Mouse (Mus musculus): ENCODE results near the gene Dntt. TPM values are rescaled to one million over a fixed set of nuclear protein-coding genes. Genes with fewer than 3 reads are reported as not detected.
A peak's percentile ranks its signal among the peaks of the same experiment; 100 is the strongest.

The Dntt gene
- polyA plus RNA-seq, 1 experiment: 343 TPM

DNA sequence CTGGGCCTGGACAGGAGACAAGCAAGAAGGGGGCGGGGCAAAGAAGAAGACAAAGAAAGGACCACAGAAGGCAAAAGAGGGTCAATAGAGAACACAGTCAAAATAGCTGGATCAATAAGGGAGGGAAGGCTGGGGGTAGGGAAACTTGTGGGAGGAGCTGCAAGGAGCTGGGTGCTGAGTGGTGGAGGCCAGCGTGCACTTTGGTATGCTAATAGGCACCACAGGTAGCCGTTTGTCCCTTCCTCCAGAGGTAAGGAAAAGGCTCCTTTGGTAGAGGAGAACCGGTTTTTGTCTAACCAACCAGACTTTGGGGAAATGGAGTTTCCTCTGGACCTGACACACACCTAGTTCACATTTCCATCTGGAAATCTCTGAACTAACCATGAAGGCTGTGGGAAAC lies 22.5 kb upstream of the Dntt start:
- H3K27ac ChIP-seq (ENCODE audit: insufficient read depth, low read depth, low read length): no peak overlapping the region
- H3K4me1 ChIP-seq (ENCODE audit: control insufficient read depth, insufficient read depth, low read length): no peaks in the 10 kb centered on the region
- TF ChIP-seq CTCF (IDR thresholded peaks at IDR 0.05; ENCODE audit: insufficient read depth, low read depth, low read length) (no peak), POLR2A (IDR thresholded peaks at IDR 0.05; ENCODE audit: insufficient read depth, low read depth, low read length) (no peak)
- no peak overlapping the region for H3K4me3 ChIP-seq (ENCODE audit: insufficient read depth, low read depth, low read length)
- WGBS: 47% methylated on average over 4 of the region's 4 CpGs

DNA sequence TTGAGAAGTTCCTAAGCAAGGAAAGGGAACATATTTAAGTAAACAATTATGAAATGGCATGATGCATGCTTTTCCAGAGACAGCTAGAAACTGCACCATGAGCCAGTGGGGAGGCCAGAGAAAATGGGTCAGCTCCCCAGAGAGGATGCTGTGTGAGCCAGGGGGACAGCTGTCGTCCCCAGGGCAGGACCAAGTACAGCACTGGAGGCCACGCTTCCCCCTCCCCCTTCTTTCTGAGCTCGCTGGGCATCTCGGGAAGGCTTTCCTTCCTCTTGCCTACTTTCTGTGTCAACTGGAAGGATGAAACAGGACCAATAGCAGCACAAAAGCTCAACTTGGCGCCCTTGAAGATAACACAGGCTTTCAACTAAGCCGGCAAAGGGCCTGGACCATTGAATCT lies 21.7 kb upstream of the Dntt start:
- H3K27ac ChIP-seq (ENCODE audit: insufficient read depth, low read depth, low read length): no peak overlapping the region

DNA sequence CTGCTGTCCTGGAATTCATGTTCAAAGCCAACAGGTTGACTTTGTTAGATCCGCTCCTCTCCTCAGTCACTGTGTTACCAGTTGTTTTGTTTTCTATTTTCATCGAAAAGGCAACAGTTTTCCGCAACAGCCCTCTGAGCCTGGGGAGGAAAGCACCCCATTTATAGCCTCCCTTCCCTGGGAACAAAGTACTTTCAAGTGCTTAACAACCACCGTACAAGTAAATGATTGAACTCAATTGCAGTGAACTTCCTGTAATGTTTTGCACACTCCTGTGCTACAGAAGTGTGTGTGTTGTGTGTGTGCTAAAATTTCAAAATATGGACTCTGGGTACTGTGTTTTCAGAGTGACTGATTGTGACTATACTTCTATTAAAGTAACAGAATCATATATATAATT lies 21.3 kb upstream of the Dntt start:
- no peak for TF ChIP-seq CTCF (IDR thresholded peaks at IDR 0.05; ENCODE audit: insufficient read depth, low read depth, low read length)
- TF ChIP-seq POLR2A (IDR thresholded peaks at IDR 0.05; ENCODE audit: insufficient read depth, low read depth, low read length): no peak
- no peak overlapping the region for H3K4me3 ChIP-seq (ENCODE audit: insufficient read depth, low read depth, low read length)
- 77% methylated on average over 4 of the region's 4 CpGs for WGBS
- peaks cover 5% of the 10 kb centered on the region; the same call in 1 of the 2 replicates for H3K4me1 ChIP-seq (ENCODE audit: control insufficient read depth, insufficient read depth, low read length)
- no peak overlapping the region for H3K27ac ChIP-seq (ENCODE audit: insufficient read depth, low read depth, low read length)

More for the DNA sequence above, 21.7 kb upstream of the Dntt start:
- Histone ChIP-seq H3K4me1 (ENCODE audit: control insufficient read depth, insufficient read depth, low read length) (0 out of 2 replicates have a peak, but pooled peaks cover 3% of the 10 kb centered on the region), H3K4me3 (ENCODE audit: insufficient read depth, low read depth, low read length) (no peak overlapping the region)
- TF ChIP-seq POLR2A (IDR thresholded peaks at IDR 0.05; ENCODE audit: insufficient read depth, low read depth, low read length) (no peak), CTCF (IDR thresholded peaks at IDR 0.05; ENCODE audit: insufficient read depth, low read depth, low read length) (no peak)
- 42% methylated on average over 6 of the region's 6 CpGs for WGBS

- TF ChIP-seq CTCF (IDR thresholded peaks at IDR 0.05; ENCODE audit: insufficient read depth, low read depth, low read length) (no peak), POLR2A (IDR thresholded peaks at IDR 0.05; ENCODE audit: insufficient read depth, low read depth, low read length) (no peak)
- Histone ChIP-seq H3K4me3 (ENCODE audit: insufficient read depth, low read depth, low read length) (no peak overlapping the region), H3K27ac (ENCODE audit: insufficient read depth, low read depth, low read length) (no peak overlapping the region), H3K4me1 (ENCODE audit: control insufficient read depth, insufficient read depth, low read length) (peaks cover 5% of the 10 kb centered on the region; the same call in 1 of the 2 replicates)
- WGBS: 92% methylated on average over 5 of the region's 5 CpGs
Measured at GRCm38 (mm10) chr19:41008674-41009395, 20.2 kb upstream of the Dntt start.

DNA sequence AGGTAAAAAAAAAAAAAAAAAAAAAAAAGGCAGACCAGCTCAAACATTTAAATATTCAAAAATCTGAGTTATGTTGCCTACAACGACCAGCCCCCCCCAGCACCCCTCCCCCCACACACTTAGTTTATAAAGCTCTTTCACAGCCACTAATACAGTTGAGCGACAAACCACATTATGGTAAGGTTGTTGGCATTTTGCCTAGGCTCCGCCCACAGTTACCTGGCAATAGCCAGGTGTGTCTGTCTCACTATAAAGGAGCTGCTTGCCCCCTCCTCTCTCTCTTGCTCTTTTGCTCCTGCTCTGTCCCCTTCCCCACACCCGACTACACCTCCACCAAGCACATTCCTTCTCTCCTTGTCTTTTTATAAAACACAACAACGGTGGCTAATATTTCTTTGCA lies 17.4 kb upstream of the Dntt start:
- peaks cover 9% of the 10 kb centered on the region; the same call in 1 of the 2 replicates for H3K4me1 ChIP-seq (ENCODE audit: control insufficient read depth, insufficient read depth, low read length)
- WGBS: 31% methylated on average over 5 of the region's 5 CpGs
- TF ChIP-seq CTCF (IDR thresholded peaks at IDR 0.05; ENCODE audit: insufficient read depth, low read depth, low read length): no peak
- no peak for TF ChIP-seq POLR2A (IDR thresholded peaks at IDR 0.05; ENCODE audit: insufficient read depth, low read depth, low read length)
- H3K27ac ChIP-seq (ENCODE audit: insufficient read depth, low read depth, low read length): no peak overlapping the region
- no peak overlapping the region for H3K4me3 ChIP-seq (ENCODE audit: insufficient read depth, low read depth, low read length)

DNA sequence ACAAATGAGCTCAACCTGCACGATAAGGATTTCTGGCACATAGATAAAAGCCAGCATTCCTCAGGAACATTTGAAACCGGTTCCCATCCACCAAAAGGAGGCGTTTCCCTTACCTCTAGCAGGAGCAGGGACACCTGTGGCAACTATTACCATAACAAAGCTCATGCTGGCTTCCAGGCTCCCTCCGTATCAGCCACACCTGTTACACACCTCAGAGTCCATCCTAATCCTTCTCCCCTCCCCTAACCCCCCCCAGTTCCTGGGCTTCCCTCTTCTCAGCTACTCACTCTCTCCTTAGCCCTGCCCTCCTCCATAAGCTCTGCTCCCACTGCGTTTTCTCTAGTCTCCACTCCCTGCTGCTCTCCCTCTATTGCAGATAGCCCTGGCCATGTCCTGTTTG lies 15.5 kb upstream of the Dntt start:
- 21% methylated on average over 5 of the region's 5 CpGs for WGBS
- no peak overlapping the region for H3K27ac ChIP-seq (ENCODE audit: insufficient read depth, low read depth, low read length)

GRCm38 (mm10) chr19:41014003-41014402 lies 15.1 kb upstream of the Dntt start:
- no peak overlapping the region for H3K27ac ChIP-seq (ENCODE audit: insufficient read depth, low read depth, low read length)
- TF ChIP-seq POLR2A (IDR thresholded peaks at IDR 0.05; ENCODE audit: insufficient read depth, low read depth, low read length) (no peak), CTCF (IDR thresholded peaks at IDR 0.05; ENCODE audit: insufficient read depth, low read depth, low read length) (no peak)
- WGBS: 26% methylated on average over 9 of the region's 9 CpGs
- H3K4me3 ChIP-seq (ENCODE audit: insufficient read depth, low read depth, low read length): no peak overlapping the region
- H3K4me1 ChIP-seq (ENCODE audit: control insufficient read depth, insufficient read depth, low read length): peaks cover 9% of the 10 kb centered on the region; the same call in 1 of the 2 replicates

More for the DNA sequence above, 15.5 kb upstream of the Dntt start:
- TF ChIP-seq POLR2A (IDR thresholded peaks at IDR 0.05; ENCODE audit: insufficient read depth, low read depth, low read length) (no peak), CTCF (IDR thresholded peaks at IDR 0.05; ENCODE audit: insufficient read depth, low read depth, low read length) (no peak)
- no peak overlapping the region for H3K4me3 ChIP-seq (ENCODE audit: insufficient read depth, low read depth, low read length)
- H3K4me1 ChIP-seq (ENCODE audit: control insufficient read depth, insufficient read depth, low read length): peaks cover 9% of the 10 kb centered on the region; the same call in 1 of the 2 replicates

DNA sequence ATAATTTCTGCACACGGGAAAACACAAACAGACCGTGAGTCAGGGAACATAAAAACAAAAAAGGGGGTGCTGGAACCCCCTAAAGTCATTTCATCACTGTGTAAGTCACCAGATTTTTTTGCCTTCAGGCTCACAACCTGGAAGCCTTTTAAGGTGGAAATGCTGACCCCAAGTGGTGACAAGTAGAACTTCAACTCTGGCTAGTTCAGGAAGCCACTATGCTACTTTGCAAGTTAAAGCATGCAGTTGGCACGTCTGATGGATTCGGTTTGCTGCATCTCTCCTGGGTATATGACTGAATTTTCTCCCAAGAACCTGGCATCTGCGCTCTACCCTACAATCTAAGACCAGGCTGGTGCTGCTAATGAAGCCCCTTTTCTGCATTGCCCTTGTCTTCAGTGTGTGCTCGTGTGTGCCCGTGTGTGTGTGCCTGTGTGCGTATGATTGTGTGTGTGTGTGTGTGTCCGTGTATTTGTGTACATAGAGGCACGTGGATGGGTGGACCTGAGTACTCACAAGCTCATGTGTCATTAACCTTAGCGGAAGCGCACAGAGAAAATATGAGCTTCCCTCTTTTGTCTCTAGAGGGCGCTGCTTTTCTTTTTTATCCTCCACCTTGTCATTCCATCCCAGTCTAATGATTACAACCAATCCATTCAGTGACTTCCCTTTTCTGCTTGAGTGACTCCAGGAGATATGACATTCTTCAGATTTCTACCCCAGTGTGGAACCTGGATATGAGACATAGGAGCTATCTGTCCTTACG lies 12.9 kb upstream of the Dntt start:
- no peak overlapping the region for H3K27ac ChIP-seq (ENCODE audit: insufficient read depth, low read depth, low read length)
- WGBS: 13% methylated on average over 14 of the region's 14 CpGs
- no peak overlapping the region for H3K4me3 ChIP-seq (ENCODE audit: insufficient read depth, low read depth, low read length)
- H3K4me1 ChIP-seq (ENCODE audit: control insufficient read depth, insufficient read depth, low read length): peaks cover 9% of the 10 kb centered on the region; the same call in 1 of the 2 replicates
- TF ChIP-seq POLR2A (IDR thresholded peaks at IDR 0.05; ENCODE audit: insufficient read depth, low read depth, low read length) (no peak), CTCF (IDR thresholded peaks at IDR 0.05; ENCODE audit: insufficient read depth, low read depth, low read length) (peak; percentile 44; the same call in 1 of the 2 replicates)

GRCm38 (mm10) chr19:41019164-41019675 lies 9.9 kb upstream of the Dntt start:
- 86% methylated on average over 5 of the region's 5 CpGs for WGBS
- TF ChIP-seq CTCF (IDR thresholded peaks at IDR 0.05; ENCODE audit: insufficient read depth, low read depth, low read length) (no peak), POLR2A (IDR thresholded peaks at IDR 0.05; ENCODE audit: insufficient read depth, low read depth, low read length) (no peak)

More at GRCm38 (mm10) chr19:41019164-41019675, 9.9 kb upstream of the Dntt start:
- Histone ChIP-seq H3K27ac (ENCODE audit: insufficient read depth, low read depth, low read length) (no peak overlapping the region), H3K4me3 (ENCODE audit: insufficient read depth, low read depth, low read length) (no peak overlapping the region), H3K4me1 (ENCODE audit: control insufficient read depth, insufficient read depth, low read length) (peaks cover 12% of the 10 kb centered on the region; the same call in 1 of the 2 replicates)

Data from olfactory bulb, adult 2 months (tissue).